Mouse (Mus musculus) monocyte, adult 5-6 weeks (primary cell): ENCODE results near the gene Crybg3. TPM values are rescaled to one million over a fixed set of nuclear protein-coding genes. Genes with fewer than 3 reads are reported as not detected.

ENCODE experiments used
- ATAC-seq: fragments of 153-309, 156-312 bp; replicated peaks from 2 replicates; pipeline ENCODE4 v1.8.0; 2017; ENCODE audit warnings: mild to moderate bottlenecking; ENCODE audit not compliant: low TSS enrichment, insufficient number of reproducible peaks, severe bottlenecking, poor library complexity, low FRiP score
- total RNA-seq: library from RNA; stranded (forward); fragments of 200-1000, 200-491, 200-594 nt; gene quantifications from 3 replicates; pipeline ENCODE4 v1.2.3, GENCODE M21; 2017

Gene Crybg3
- total RNA-seq = 43.5 to 49.4 TPM (median 45.0 TPM) in 3 replicates

DNA sequence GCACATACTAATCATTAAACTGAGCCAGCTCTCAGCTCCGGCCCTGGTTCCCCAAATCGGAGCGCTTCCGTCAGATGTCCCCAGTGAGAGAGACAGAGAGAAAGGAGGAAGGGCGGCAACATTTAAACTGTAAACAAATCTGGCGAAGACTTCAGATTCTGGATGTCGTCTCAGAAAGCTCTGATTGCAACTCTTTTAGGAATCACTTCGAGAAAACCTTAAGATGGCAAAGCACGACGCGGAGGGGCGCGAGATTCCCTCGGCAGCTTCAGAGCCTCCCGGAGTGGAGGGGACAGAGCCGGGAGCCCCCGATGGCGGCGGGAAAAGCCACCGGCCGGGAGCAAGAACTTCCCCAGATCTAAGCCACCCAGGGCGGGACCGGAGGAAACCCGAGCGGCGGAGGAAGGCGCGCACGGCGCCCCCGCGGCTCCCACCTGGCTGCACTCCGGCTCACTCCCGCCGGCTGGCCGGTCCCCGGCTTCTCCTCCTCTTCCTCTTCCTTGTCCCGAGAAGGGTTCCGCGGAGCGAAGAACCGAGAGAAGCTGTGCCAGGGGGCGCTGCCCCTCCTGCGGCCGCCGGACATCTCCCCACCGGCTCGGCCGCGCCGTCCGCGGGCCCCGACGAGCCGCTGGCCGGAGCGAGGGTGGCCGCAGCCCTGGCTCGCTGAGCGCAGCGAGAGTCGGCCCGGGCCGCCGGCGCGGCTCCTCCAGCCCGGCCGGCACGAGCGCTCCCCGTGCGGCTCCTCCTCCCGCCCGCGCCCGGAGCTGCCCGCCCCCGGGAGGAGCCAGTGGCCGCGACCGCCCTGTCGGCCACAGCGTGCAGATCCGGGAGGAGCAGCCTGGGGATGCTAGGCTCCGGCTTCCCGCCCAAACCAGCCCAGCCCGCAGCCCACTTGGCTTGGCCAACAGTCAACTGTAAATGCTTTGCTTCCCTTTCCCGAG is at the start of gene Crybg3:
Crybg3 (minus strand) TSS at position 669 of the 941 bp plus-strand sequence.
- peak; percentile 64 for ATAC-seq

DNA sequence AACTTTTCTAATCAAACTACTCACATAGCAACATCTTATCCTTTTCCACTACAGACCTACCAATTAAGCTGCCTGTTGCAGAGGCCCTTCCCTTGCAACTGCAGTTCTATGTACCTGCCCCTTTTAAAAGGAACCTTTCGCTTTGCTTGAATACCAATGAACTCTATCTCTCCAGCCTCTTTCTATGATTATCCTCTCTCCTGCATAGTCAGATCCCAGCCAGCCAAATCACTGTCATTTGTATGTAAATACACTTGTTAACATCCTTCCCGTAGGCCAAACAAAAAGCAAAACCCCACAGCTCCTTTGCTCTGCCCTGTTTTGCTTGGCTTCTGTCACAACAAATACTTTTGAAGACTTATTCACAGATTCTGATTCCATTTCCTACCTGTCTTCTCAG is 43.0 kb upstream of the Crybg3 start:
- ATAC-seq = no peak

DNA sequence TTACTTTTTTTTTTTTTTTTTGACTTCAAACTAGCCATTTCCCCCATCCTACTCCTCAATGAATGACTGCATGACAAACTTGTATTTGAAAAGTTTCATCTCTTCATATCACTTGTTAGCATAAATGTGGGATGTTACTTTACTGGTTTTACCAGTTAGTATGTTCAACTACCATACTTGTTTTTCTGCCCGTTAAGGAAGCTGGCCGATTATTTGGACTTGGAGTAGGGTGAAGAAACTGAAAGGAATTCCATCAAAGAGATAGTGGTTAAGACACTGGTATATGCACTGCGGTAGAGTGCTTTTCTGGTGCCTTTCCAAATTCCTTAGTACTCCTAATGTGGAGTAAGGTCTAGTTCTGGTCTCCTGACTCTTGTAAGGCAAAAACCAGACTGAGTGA is 39.2 kb upstream of the Crybg3 start:
- no peak for ATAC-seq

DNA sequence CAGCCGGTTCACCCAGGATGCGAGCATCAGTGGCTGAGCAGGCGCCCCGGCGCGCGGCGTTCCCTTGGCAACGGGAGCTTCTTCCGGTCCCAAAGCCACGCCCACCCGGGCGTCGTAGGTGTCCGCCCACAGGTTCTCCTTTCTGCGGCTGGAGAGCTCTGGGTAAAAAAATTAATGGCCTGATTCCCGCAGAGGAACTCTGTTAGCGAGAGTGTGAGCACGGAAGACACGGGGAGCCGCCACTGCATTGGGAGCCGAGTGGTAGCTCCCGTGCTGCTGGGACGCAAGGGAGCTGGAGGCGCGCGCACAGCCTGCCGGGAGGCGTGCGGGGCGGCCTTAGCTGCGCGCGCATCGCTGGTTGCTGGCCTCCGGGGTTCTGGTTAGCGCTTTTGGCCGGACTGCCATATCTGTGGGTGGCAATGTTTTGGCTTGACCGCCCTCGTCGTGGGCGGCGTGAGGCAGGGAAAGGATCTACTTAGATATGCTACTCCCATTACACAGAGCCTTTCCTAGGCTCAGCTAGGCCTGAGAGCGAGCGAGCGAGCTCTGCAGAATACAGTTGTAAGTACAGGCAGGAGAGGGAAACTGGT is 38.4 kb upstream of the Crybg3 start, which contains the start of gene Arl6:
Arl6 (minus strand) TSS at position 290 of the 590 bp plus-strand sequence.
- peak; percentile 93 for ATAC-seq

DNA sequence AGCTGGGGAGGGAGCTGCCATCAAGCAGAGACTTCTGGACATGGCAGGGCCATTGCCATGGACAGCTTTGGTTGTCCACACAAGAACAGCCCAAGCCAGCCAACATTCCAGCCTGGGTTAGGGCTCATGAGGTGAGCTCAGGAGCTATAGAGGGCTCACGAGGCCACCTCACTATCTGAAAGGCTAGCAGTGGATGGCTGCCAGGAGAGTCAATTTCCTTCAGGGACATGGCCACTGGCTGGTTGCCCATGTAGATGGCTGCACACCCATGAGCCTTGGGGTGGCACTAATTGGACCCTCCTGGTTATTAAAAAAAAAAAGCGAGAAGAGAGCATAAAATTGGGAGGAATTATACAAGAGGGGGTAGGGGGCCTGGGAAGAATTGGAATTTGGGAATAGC is 33.8 kb upstream of the Crybg3 start:
- no peak for ATAC-seq

DNA sequence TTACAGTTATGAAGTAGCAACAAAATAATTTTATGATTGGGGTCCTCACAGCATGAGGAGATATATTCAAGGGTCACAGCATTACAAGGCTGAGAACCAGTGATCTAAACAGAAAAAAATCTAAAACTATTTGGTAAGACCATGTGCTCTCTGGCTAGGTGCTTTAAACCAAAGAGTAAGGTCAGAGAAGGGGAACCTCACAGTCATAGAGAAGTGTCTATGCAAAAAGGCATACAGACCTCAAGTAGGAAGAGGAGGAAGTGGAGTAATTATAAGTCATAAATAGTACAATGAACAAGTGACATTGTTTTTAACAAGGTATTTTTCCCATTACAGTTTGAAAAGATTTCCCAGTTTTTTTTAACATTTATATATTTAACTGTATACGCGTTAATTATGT is 20.8 kb upstream of the Crybg3 start:
- 0 out of 2 replicates have a peak, but pooled peaks have one; percentile 40 for ATAC-seq

DNA sequence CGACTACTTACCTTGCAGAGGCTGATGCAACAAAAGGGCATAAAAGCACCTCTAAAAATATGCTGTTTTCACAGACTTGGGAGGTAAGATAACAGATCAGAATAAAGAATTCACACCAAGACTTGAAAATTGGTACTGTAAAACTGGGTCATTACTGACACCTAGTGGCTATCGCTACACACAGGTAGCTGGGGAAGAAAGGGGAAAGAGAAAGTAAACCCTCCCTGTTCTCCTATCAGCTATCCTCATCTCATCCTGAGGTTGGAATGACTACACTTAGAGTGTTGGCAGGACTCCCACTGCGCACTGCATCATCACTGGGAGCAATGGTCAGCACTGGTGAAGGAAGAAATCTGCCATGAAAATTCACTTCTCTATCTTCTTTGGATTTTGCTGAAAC is 16.4 kb upstream of the Crybg3 start:
- ATAC-seq = peak; percentile 74

DNA sequence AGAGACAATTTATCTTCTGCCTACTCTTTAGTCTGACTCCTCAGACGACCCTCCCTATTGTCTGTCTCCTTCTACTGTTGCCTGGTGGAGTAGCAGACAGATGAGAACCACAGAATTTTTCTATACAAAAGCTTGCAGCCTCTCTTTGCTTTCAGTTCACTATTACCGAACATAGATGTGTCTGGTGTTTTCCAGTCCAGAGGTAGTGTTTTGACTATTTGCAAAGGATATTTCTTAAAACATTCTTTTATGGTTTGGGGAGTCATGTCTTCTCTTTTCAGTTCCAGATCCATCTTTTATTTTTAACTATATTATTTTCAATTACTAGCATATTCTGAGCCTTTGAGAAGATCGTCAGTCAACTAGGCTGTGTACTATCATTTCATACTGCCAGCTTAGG is 14.9 kb upstream of the Crybg3 start:
- no peak for ATAC-seq

DNA sequence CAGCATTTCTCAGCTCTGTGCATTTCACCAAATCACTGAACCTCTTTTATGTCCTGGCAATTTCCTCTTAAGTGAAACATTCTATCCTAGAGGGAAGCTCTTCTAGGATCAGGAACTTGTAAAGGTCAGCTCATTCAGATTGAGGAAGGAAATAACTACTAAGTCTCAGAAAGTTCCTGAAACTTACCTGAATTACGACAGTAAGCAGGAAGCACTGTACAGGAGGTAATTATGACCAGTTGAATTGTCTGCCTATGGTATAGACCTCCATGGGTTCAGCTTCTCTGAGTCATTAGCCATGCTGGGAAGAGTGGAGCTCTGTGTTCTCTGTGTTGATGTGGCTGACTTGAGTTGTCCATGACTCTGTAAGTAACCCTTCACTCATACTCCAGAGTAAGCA is 10.0 kb upstream of the Crybg3 start:
- peak; percentile 53; the same call in 1 of the 2 replicates for ATAC-seq

DNA sequence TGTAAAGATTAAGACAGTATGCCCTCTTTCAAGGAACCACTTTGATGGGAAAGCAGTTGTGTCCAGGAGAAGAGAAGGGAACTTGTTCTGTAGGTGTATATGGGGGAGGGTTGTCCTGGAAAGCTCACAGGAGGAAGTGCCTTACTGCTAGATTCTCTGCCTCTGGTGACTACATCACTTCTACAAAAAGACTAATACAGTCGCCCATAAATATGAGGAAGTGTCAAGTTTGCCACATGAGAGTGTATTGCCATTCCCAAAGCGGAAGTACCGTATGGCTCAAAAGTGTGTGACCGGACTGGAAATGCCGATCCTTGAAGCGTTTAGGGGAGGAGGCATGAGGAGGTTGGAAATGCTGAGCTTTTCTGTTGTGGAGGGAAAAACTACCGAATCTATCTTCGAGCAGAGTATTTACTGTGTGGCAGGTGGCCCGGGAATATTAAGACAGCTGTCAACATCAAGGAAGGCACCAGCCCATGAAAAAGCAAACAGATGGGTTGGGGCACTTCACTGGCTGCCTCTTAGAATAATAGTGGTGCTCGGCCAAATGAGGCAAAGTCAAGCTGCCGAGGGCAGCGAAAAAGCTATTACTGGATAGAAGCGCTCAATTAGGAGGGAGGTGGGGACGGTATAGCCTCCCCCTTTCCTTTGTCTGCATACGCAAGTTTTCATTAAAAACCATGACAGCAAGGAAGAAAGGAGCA is 3.5 kb upstream of the Crybg3 start:
- ATAC-seq = peak; percentile 87

DNA sequence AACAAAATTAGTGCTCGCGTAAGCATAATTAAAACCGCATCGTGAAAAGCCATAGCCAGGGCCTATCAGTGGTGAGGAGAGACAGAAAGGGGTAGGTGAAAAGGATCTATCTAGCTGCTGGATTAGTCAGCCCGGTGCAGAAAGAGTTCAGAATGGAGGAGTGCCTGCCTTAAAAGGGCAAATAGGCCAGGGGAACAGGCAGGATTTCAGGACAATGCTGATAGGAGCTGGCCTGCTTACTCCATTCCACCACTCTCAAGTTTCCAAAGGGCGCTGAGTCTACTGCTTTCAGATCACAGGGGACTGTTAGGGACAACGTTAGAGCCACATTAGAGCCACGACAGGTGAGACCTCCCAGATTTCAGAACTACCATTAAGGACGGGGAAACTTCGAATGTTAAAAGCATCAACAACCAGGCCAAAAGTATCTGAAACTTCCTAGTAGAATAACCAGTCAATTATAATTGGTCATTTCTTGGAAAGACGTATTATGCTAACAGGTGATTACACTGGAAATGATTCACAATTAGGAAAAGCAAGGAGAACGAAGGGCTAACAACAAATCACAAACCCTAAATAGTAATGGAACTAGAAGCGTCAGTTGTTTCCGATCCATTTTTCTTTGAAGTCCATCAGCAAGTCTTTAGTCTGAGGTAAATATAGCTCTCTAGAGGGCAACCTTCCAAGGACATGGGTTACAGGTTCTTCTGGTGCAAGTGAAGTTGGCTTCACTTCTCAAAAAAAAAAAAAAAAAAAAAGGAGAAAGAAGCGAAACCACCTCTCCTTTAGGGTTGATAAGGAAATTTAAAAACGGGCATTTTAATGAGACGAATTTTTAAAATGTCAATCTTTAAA is 1.1 kb downstream of the Crybg3 start:
- ATAC-seq = no peak

DNA sequence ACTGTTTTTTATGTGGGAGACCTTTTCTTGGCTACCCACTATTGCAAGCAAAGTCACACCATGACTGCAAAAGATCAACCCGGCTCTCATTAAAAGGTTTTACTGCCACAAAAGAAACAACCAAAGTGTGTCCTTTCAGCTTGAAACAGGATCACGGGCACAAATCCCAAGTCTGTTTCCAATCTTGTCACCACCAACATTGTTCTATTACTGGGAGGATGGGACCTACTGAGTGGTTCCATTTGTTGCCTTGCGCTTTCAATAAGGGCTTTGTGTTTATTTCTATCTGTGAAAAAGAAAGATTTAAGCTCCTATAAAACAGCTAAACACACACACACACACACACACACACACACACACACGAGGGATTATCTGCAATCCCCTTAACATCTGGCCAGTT is 1.8 kb downstream of the Crybg3 start:
- ATAC-seq = no peak

DNA sequence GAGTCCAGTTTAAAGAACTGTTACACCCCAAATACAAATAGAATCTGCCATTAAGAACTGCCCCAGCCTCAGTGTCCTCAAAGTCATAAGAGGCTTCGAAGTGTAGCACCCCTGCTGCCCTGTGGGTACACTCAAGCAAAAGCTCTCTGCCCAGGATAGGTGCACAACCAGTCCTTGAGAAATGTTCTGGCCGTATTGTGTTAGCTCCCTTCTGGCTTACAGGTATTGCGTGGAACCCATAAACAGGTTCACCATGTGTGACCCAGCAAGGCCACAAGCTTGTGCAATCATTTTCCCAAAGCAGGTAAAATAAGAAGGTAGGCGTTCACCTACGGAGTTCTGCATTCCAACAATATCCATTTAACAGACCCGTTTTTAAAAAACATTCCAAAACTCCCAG is 3.5 kb downstream of the Crybg3 start:
- no peak for ATAC-seq

DNA sequence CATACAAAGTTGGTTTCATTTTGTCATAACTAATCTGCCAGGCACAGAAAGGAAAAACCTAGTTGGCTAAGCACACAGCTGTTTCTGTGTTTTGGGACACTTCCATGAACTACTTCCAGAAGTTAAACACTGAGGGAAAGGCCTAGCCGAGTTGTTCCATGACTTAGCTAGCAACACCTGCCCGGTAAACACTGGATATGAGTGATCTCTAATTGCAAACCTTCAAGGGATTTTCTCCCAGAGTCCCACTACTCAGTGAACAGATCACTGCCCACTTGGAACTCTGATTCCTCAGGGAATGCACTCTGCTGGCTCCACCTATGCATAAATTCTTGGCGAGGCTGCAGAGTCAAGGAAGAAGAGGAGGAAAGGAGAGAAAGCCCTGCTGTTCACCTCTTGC is 6.1 kb downstream of the Crybg3 start:
- ATAC-seq = no peak

DNA sequence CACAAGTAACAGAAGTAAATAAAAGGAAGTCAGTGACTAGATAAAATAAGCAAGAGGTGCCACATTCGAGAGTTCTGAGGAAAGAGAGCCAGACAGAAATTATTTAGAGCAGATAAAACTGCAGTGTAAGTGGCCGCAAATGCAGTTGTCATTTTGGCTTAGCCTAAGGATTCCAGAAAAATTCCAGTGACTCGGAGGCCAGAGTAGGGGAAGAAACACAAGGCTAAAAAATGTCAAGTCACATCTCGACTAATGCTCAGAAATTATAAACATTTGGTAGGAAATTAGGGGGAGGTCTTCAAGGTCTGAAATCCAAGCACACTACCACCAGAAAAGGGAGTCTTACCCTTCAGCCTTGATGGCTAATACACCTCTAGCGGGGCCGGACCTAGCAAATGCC is 10.0 kb downstream of the Crybg3 start:
- ATAC-seq = no peak

DNA sequence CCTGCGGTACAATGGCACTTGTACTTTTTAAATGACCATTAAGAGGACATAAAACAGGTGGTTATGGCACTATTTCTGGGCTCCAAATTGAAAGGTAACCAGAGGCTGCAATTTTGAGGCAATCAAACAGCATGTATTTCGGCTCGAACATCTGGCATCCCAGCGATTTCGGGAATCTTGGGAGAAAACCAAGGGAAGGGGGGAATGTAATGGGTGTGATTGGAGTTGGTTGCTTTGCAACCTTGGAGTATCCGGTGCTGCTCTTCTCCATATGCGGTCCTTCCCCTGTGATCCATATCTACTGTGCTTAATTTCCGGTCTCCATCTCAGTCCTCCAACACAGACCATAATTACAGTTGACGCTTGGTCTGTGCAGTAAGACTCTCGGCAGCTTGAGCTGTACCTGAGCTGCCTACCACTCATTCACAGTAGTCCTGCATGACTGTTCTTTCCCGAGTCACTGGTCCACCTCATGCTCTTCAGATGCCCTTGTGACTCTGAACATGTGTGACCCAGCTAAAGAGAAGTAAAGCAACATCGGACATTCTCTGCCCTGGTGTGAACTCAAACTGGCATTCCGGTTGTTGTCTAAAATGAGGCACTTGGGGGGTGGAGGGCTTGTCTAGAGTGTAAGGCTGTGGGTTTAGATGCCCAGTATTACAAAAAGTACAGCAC is 12.3 kb downstream of the Crybg3 start:
- ATAC-seq = no peak

DNA sequence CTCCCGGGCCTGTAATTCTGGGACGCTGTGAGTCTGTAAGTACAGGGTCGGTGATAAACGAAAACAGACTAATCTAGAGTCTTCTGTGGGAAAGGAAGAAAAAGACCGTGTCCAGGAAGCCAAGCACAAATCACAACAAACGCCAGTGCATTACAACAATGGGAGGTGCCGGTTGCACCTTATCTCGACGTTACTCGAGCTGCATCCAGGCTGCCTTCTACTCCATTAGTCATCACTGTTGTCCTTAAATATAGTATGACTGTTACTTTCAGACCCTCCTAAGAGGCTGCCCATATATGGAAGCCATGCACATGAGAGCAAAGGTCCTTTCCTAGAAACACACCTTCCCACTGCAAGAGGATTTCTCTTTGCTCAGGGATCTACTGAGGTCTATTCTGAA is 13.0 kb downstream of the Crybg3 start:
- no peak for ATAC-seq

DNA sequence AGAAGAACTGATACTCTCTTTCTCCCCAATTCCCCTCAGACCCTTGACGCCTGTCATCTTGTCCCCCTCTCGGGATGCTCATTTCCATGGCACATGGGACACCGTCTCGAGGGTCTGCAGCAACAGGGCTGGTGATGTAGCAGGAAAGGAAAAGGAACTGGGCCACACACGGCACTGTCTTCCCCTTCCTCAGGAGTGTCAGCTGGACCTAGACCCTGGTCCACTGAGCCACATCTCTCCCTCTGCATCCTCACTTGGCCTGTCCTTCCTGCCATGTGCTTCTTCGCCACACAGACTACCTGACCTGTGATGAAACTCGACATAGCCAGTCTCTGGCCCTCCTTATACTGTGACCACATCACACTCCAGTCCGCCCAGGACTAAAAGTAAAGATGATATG is 13.9 kb downstream of the Crybg3 start:
- no peak for ATAC-seq
